ENCODE assay signal across 20 mouse cellular contexts in genomic region chr10:54070496-54070895, GRCm38 (mm10). TPM values are rescaled to one million over a fixed set of nuclear protein-coding genes. Genes with fewer than 3 reads are reported as not detected.
DNase-seq lines count a peak whose midpoint lies in the region; ATAC-seq and TF ChIP-seq lines count a peak whose summit lies in the region.
"Had no signal": no experiment of that assay in that cellular context is flagged by ENCODE, and none has a peak within 500 bp of the region (broad histone marks: within the 10 kb centered on the region; RNA-seq: fewer than 3 reads in every experiment).

No protein-coding gene starts in this region.

- ATAC-seq in hindbrain, embryonic 15.5 days (ENCODE audit: low FRiP score, low read depth): no peak
- ATAC-seq in midbrain, embryonic 15.5 days (replicated peaks): no peak
- ATAC-seq in hindbrain, postnatal 0 days: no peak
- no peak for ATAC-seq in midbrain, postnatal 0 days (ENCODE audit: low FRiP score)
- ATAC-seq: forebrain, embryonic 13.5 days; lung, postnatal 0 days had no signal

- no peaks in the 10 kb centered on the region for H3K9me3 ChIP-seq in hindbrain, embryonic 15.5 days
- no peaks in the 10 kb centered on the region for H3K9me3 ChIP-seq in hindbrain, embryonic 10.5 days
- no peaks in the 10 kb centered on the region for H3K9me3 ChIP-seq in midbrain, embryonic 15.5 days
- no peaks in the 10 kb centered on the region for H3K9me3 ChIP-seq in midbrain, embryonic 10.5 days (replicated peaks)
- no peaks in the 10 kb centered on the region for H3K9me3 ChIP-seq in hindbrain, postnatal 0 days (ENCODE audit: low read length)
- no peaks in the 10 kb centered on the region for H3K9me3 ChIP-seq in midbrain, postnatal 0 days (ENCODE audit: low read length)
- H3K9me3 ChIP-seq: embryonic facial prominence, embryonic 10.5 days; forebrain, embryonic 13.5 days had no signal

- H3K4me2 ChIP-seq in hindbrain, embryonic 15.5 days: peak overlapping the region; percentile 94
- 0 out of 2 replicates have a peak overlapping the region, but pooled peaks have one; percentile 96 for H3K4me2 ChIP-seq in midbrain, embryonic 15.5 days
- peak overlapping the region; percentile 99; the same call in 1 of the 2 replicates for H3K4me2 ChIP-seq in hindbrain, postnatal 0 days (ENCODE audit: low read depth, low read length)
- peak overlapping the region; percentile 28 for H3K4me2 ChIP-seq in midbrain, postnatal 0 days (ENCODE audit: low read depth, low read length, poor library complexity, severe bottlenecking)
- H3K4me2 ChIP-seq: forebrain, embryonic 13.5 days had no signal

- no peaks in the 10 kb centered on the region for H3K36me3 ChIP-seq in hindbrain, embryonic 15.5 days
- H3K36me3 ChIP-seq in hindbrain, embryonic 10.5 days: no peaks in the 10 kb centered on the region
- no peaks in the 10 kb centered on the region for H3K36me3 ChIP-seq in midbrain, embryonic 15.5 days (replicated peaks)
- no peaks in the 10 kb centered on the region for H3K36me3 ChIP-seq in midbrain, embryonic 10.5 days
- H3K36me3 ChIP-seq in hindbrain, postnatal 0 days (ENCODE audit: insufficient read depth, low read length): no peaks in the 10 kb centered on the region
- no peaks in the 10 kb centered on the region for H3K36me3 ChIP-seq in midbrain, postnatal 0 days (ENCODE audit: insufficient read depth, low read length)
- H3K36me3 ChIP-seq: embryonic facial prominence, embryonic 10.5 days had no signal

- no peak overlapping the region for H3K9ac ChIP-seq in hindbrain, embryonic 15.5 days
- H3K9ac ChIP-seq in midbrain, embryonic 15.5 days: no peak overlapping the region
- H3K9ac ChIP-seq in hindbrain, postnatal 0 days (replicated peaks; ENCODE audit: low read length): no peak overlapping the region
- H3K9ac ChIP-seq in midbrain, postnatal 0 days (replicated peaks; ENCODE audit: low read length, poor library complexity, severe bottlenecking): no peak overlapping the region
- H3K9ac ChIP-seq: forebrain, embryonic 13.5 days had no signal

- 83% methylated on average over 5 of the region's 5 CpGs for WGBS in hindbrain, embryonic 15.5 days
- WGBS in hindbrain, embryonic 10.5 days: 84% methylated on average over 5 of the region's 5 CpGs
- 89% methylated on average over 5 of the region's 5 CpGs for WGBS in midbrain, embryonic 15.5 days
- WGBS in midbrain, embryonic 10.5 days: 87% methylated on average over 5 of the region's 5 CpGs
- 85% methylated on average over 5 of the region's 5 CpGs for WGBS in hindbrain, postnatal 0 days
- 73% methylated on average over 5 of the region's 5 CpGs for WGBS in midbrain, postnatal 0 days

- no peaks in the 10 kb centered on the region for H3K27me3 ChIP-seq in hindbrain, embryonic 15.5 days
- peaks cover 19% of the 10 kb centered on the region for H3K27me3 ChIP-seq in hindbrain, embryonic 10.5 days (ENCODE audit: insufficient read depth, poor library complexity, severe bottlenecking)
- peaks cover 10% of the 10 kb centered on the region; the same call in 1 of the 2 replicates for H3K27me3 ChIP-seq in midbrain, embryonic 15.5 days (replicated peaks)
- H3K27me3 ChIP-seq in midbrain, embryonic 10.5 days (ENCODE audit: low read depth, poor library complexity, severe bottlenecking): peaks cover 21% of the 10 kb centered on the region
- no peaks in the 10 kb centered on the region for H3K27me3 ChIP-seq in hindbrain, postnatal 0 days (ENCODE audit: insufficient read depth, low read length)
- 0 out of 2 replicates have a peak, but pooled peaks cover 3% of the 10 kb centered on the region for H3K27me3 ChIP-seq in midbrain, postnatal 0 days (ENCODE audit: insufficient read depth, low read length)

- no peak overlapping the region for H3K27ac ChIP-seq in hindbrain, embryonic 15.5 days (replicated peaks)
- H3K27ac ChIP-seq in hindbrain, embryonic 10.5 days: no peak overlapping the region
- H3K27ac ChIP-seq in midbrain, embryonic 15.5 days: no peak overlapping the region
- H3K27ac ChIP-seq in midbrain, embryonic 10.5 days (replicated peaks): no peak overlapping the region
- H3K27ac ChIP-seq in hindbrain, postnatal 0 days: no peak overlapping the region
- H3K27ac ChIP-seq in midbrain, postnatal 0 days (ENCODE audit: low read depth, low read length): no peak overlapping the region
- H3K27ac ChIP-seq: embryonic facial prominence, embryonic 10.5 days; forebrain, embryonic 13.5 days; heart, adult 2 months had no signal

- no peak overlapping the region for H3K4me3 ChIP-seq in hindbrain, embryonic 15.5 days
- no peak overlapping the region for H3K4me3 ChIP-seq in hindbrain, embryonic 10.5 days
- H3K4me3 ChIP-seq in midbrain, embryonic 15.5 days: no peak overlapping the region
- no peak overlapping the region for H3K4me3 ChIP-seq in midbrain, embryonic 10.5 days
- H3K4me3 ChIP-seq in hindbrain, postnatal 0 days (ENCODE audit: low read length): no peak overlapping the region
- H3K4me3 ChIP-seq in midbrain, postnatal 0 days (ENCODE audit: low read depth, low read length): no peak overlapping the region
- H3K4me3 ChIP-seq: embryonic facial prominence, embryonic 10.5 days; forebrain, embryonic 13.5 days; heart, adult 2 months had no signal

- no peak for TF ChIP-seq CTCF in hindbrain, postnatal 0 days (IDR thresholded peaks at IDR 0.05; ENCODE audit: low read depth)
- no peak for TF ChIP-seq CTCF in midbrain, postnatal 0 days (IDR thresholded peaks at IDR 0.05)

- no peak for DNase-seq in hindbrain, embryonic 10.5 days (ENCODE audit: low spot score)
- no peak for DNase-seq in midbrain, embryonic 10.5 days (ENCODE audit: low spot score)
- no peak for DNase-seq in hindbrain, postnatal 0 days (ENCODE audit: low spot score)
- DNase-seq in midbrain, postnatal 0 days (ENCODE audit: low spot score): no peak
- DNase-seq in natural killer cell, adult 2 months (ENCODE audit: low spot score in 2 of 2): no peak
- DNase-seq: B cell, adult 2 months; cerebellum, adult 2 months; cerebellum, postnatal 36 days; gastrocnemius, postnatal 25 days; heart, adult 2 months; heart, postnatal 4 days; kidney, adult 11 months; right cerebral cortex, postnatal 14 days; spleen, adult 18-20 months; thymus, adult 2 months had no signal

- peaks cover 16% of the 10 kb centered on the region for H3K4me1 ChIP-seq in hindbrain, embryonic 15.5 days (replicated peaks)
- peaks cover 15% of the 10 kb centered on the region for H3K4me1 ChIP-seq in hindbrain, embryonic 10.5 days (replicated peaks)
- H3K4me1 ChIP-seq in midbrain, embryonic 15.5 days: peaks cover 9% of the 10 kb centered on the region
- H3K4me1 ChIP-seq in midbrain, embryonic 10.5 days: peaks cover 17% of the 10 kb centered on the region
- no peaks in the 10 kb centered on the region for H3K4me1 ChIP-seq in hindbrain, postnatal 0 days (ENCODE audit: insufficient read depth, low read length)
- H3K4me1 ChIP-seq in midbrain, postnatal 0 days (ENCODE audit: insufficient read depth, low read length): no peaks in the 10 kb centered on the region

RNA-seq across cellular contexts. Expression of gene Man1a, which starts 5.9 kb away (rescaled TPM):
- polyA plus RNA-seq in hindbrain, embryonic 15.5 days (2015; fragmentation: Nextera tagmentation; extraction: Ambion mirVana): 4.8 and 4.9 TPM in 2 replicates
- 2.0 and 2.1 TPM in 2 replicates for polyA plus RNA-seq in hindbrain, embryonic 10.5 days (2016; fragmentation: Nextera tagmentation; extraction: Ambion mirVana)
- 5.0 and 5.3 TPM in 2 replicates for polyA plus RNA-seq in midbrain, embryonic 15.5 days (2015; fragmentation: Nextera tagmentation; extraction: Ambion mirVana)
- polyA plus RNA-seq in midbrain, embryonic 10.5 days (2016; fragmentation: Nextera tagmentation; extraction: Ambion mirVana): 1.3 TPM in 2 replicates
- total RNA-seq in hindbrain, postnatal 0 days (2014; rRNA removed): 15.1 and 16.1 TPM in 2 replicates
- 4.2 and 4.3 TPM in 2 replicates for polyA plus RNA-seq in hindbrain, postnatal 0 days (2015; fragmentation: Nextera tagmentation; extraction: Ambion mirVana)
- 19.3 and 25.1 TPM in 2 replicates for total RNA-seq in midbrain, postnatal 0 days (2014; rRNA removed)
- 3.7 and 4.2 TPM in 2 replicates for polyA plus RNA-seq in midbrain, postnatal 0 days (2015; fragmentation: Nextera tagmentation; extraction: Ambion mirVana)

Comparison
In these comparisons a context has a peak if more than half of its experiments do, and no peak if none do; other contexts are left out.
1. H3K4me2 ChIP-seq: peak in every context shown above with its lines; median percentile 99 in hindbrain, postnatal 0 days; 96 in midbrain, embryonic 15.5 days; 94 in hindbrain, embryonic 15.5 days; 28 in midbrain, postnatal 0 days.